Mouse (Mus musculus): ENCODE measurements at regions not wholly inside any gene's neighbourhood (a gene's known extent, or its start where the extent isn't known, plus 50 kb on each side); places are given as distances from the start of the nearest gene placed in this dataset.

DNA sequence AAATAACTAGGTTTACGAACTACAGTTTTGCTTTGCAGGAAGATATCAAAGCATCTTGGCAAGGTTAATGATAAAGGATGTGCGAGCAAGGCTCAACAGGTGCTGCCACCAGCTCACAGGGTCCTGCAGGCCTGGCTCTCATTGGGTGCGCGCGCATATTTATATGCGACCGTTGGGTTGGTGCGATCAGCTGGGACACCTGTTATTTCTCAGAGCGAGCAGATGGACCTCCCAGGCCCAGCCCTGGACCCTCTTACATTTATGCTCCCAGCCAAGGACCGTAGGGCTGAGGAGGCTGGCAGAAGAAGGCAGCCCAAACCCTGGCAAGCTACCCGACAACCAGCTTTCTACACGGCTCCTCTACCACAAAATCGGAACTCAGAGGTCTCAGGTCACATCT is 260.8 kb downstream of the Actr3 start:
- no peaks in the 10 kb centered on the region for H3K27me3 ChIP-seq (ENCODE audit: control insufficient read depth, insufficient read depth, low read length)
- WGBS = 94% methylated on average over 13 of the region's 13 CpGs
- no peaks in the 10 kb centered on the region for H3K36me3 ChIP-seq (ENCODE audit: control insufficient read depth, insufficient read depth, low read length)
- H3K4me3 ChIP-seq (replicated peaks; ENCODE audit: low read depth, low read length) = no peak overlapping the region
- H3K27ac ChIP-seq (replicated peaks; ENCODE audit: low read depth, low read length) = no peak overlapping the region
- DNase-seq (no peak), ATAC-seq (ENCODE audit: low FRiP score, low TSS enrichment) (no peak)
- no peak overlapping the region for H3K4me2 ChIP-seq (ENCODE audit: low read length)
- no peak overlapping the region for H3K9ac ChIP-seq (replicated peaks; ENCODE audit: low read length)
- H3K9me3 ChIP-seq (ENCODE audit: control insufficient read depth, low read length) = no peaks in the 10 kb centered on the region
- no peaks in the 10 kb centered on the region for H3K4me1 ChIP-seq (ENCODE audit: control insufficient read depth, insufficient read depth, low read length)

DNA sequence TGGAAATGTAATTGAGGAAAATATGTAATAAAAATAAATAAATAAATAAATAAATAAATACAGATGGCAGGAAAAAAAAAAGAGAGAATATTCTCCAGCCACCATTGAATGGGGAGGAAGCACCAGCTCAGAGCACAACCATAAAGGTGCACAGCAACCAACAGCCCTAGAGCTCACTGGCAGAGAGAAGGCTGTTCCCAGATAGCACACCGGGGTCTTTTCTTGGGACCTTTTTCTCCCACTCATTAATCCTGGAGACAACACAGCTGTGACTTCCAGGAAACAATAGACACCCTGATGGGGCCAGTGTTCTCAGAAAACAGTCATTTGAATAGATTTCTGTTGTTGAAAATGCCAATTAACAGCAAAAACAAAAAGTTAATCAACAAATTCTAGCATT is 263.1 kb downstream of the Actr3 start:
- Histone ChIP-seq H3K9me3 (ENCODE audit: control insufficient read depth, low read length) (no peaks in the 10 kb centered on the region), H3K4me1 (ENCODE audit: control insufficient read depth, insufficient read depth, low read length) (no peaks in the 10 kb centered on the region), H3K4me3 (replicated peaks; ENCODE audit: low read depth, low read length) (no peak overlapping the region), H3K4me2 (ENCODE audit: low read length) (no peak overlapping the region), H3K27me3 (ENCODE audit: control insufficient read depth, insufficient read depth, low read length) (no peaks in the 10 kb centered on the region), H3K27ac (replicated peaks; ENCODE audit: low read depth, low read length) (no peak overlapping the region), H3K9ac (replicated peaks; ENCODE audit: low read length) (no peak overlapping the region), H3K36me3 (ENCODE audit: control insufficient read depth, insufficient read depth, low read length) (no peaks in the 10 kb centered on the region)
- no peak for ATAC-seq (ENCODE audit: low FRiP score, low TSS enrichment)
- 38% methylated on average over 1 of the region's 1 CpGs for WGBS
- no peak for DNase-seq

GRCm38 (mm10) chr1:125165226-125165625 is 270.3 kb downstream of the Actr3 start:
- Histone ChIP-seq H3K9ac (replicated peaks; ENCODE audit: low read length) (no peak overlapping the region), H3K4me1 (ENCODE audit: control insufficient read depth, insufficient read depth, low read length) (no peaks in the 10 kb centered on the region), H3K36me3 (ENCODE audit: control insufficient read depth, insufficient read depth, low read length) (no peaks in the 10 kb centered on the region), H3K4me2 (ENCODE audit: low read length) (no peak overlapping the region), H3K27ac (replicated peaks; ENCODE audit: low read depth, low read length) (no peak overlapping the region), H3K4me3 (replicated peaks; ENCODE audit: low read depth, low read length) (no peak overlapping the region), H3K9me3 (ENCODE audit: control insufficient read depth, low read length) (no peaks in the 10 kb centered on the region), H3K27me3 (ENCODE audit: control insufficient read depth, insufficient read depth, low read length) (no peaks in the 10 kb centered on the region)
- 98% methylated on average over 1 of the region's 1 CpGs for WGBS
- DNase-seq (no peak), ATAC-seq (ENCODE audit: low FRiP score, low TSS enrichment) (no peak)

- Histone ChIP-seq H3K9ac (replicated peaks; ENCODE audit: low read length) (no peak overlapping the region), H3K27me3 (ENCODE audit: control insufficient read depth, insufficient read depth, low read length) (no peaks in the 10 kb centered on the region), H3K4me1 (ENCODE audit: control insufficient read depth, insufficient read depth, low read length) (no peaks in the 10 kb centered on the region), H3K4me2 (ENCODE audit: low read length) (no peak overlapping the region), H3K36me3 (ENCODE audit: control insufficient read depth, insufficient read depth, low read length) (no peaks in the 10 kb centered on the region), H3K27ac (replicated peaks; ENCODE audit: low read depth, low read length) (no peak overlapping the region), H3K9me3 (ENCODE audit: control insufficient read depth, low read length) (no peaks in the 10 kb centered on the region), H3K4me3 (replicated peaks; ENCODE audit: low read depth, low read length) (no peak overlapping the region)
- 90% methylated on average over 4 of the region's 4 CpGs for WGBS
- no peak for DNase-seq
- no peak for ATAC-seq (ENCODE audit: low FRiP score, low TSS enrichment)
Measured at GRCm38 (mm10) chr1:125158481-125158880, 277.0 kb downstream of the Actr3 start.

- Histone ChIP-seq H3K4me3 (replicated peaks; ENCODE audit: low read depth, low read length) (no peak overlapping the region), H3K27ac (replicated peaks; ENCODE audit: low read depth, low read length) (no peak overlapping the region), H3K4me2 (ENCODE audit: low read length) (no peak overlapping the region), H3K36me3 (ENCODE audit: control insufficient read depth, insufficient read depth, low read length) (no peaks in the 10 kb centered on the region), H3K9me3 (ENCODE audit: control insufficient read depth, low read length) (no peaks in the 10 kb centered on the region), H3K9ac (replicated peaks; ENCODE audit: low read length) (no peak overlapping the region), H3K27me3 (ENCODE audit: control insufficient read depth, insufficient read depth, low read length) (no peaks in the 10 kb centered on the region), H3K4me1 (ENCODE audit: control insufficient read depth, insufficient read depth, low read length) (no peaks in the 10 kb centered on the region)
- WGBS = 96% methylated on average over 2 of the region's 2 CpGs
- ATAC-seq (ENCODE audit: low FRiP score, low TSS enrichment) (no peak), DNase-seq (no peak)
Measured at GRCm38 (mm10) chr1:125156093-125156492, 279.4 kb downstream of the Actr3 start.

- H3K27me3 ChIP-seq (ENCODE audit: control insufficient read depth, insufficient read depth, low read length) = no peaks in the 10 kb centered on the region
- no peak overlapping the region for H3K4me2 ChIP-seq (ENCODE audit: low read length)
- H3K4me1 ChIP-seq (ENCODE audit: control insufficient read depth, insufficient read depth, low read length) = no peaks in the 10 kb centered on the region
- DNase-seq (no peak), ATAC-seq (ENCODE audit: low FRiP score, low TSS enrichment) (no peak)
- no peak overlapping the region for H3K4me3 ChIP-seq (replicated peaks; ENCODE audit: low read depth, low read length)
- H3K9ac ChIP-seq (replicated peaks; ENCODE audit: low read length) = no peak overlapping the region
- H3K27ac ChIP-seq (replicated peaks; ENCODE audit: low read depth, low read length) = no peak overlapping the region
- H3K9me3 ChIP-seq (ENCODE audit: control insufficient read depth, low read length) = no peaks in the 10 kb centered on the region
- H3K36me3 ChIP-seq (ENCODE audit: control insufficient read depth, insufficient read depth, low read length) = no peaks in the 10 kb centered on the region
Measured at GRCm38 (mm10) chr1:125149817-125150216, 285.7 kb downstream of the Actr3 start.

DNA sequence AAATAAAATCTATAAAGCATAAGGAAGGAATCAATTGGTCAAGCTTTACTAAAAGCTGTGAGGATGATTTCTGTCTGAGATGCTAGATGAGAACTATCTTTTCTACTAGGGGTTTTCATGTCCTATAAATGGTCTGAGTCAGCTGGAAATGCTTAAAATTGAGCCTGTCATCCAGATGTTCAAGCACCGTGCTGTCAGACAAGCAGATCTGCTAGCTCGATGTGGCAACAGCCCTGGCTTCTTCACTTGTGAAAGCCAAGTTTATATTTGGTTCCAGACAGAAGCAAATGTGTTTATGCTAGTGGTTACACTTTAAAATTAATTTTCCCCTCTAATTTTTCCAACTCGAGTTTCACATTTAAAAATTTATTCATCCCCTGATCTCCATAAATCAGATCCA is 311.7 kb downstream of the Actr3 start:
- no peaks in the 10 kb centered on the region for H3K36me3 ChIP-seq (ENCODE audit: control insufficient read depth, insufficient read depth, low read length)

DNA sequence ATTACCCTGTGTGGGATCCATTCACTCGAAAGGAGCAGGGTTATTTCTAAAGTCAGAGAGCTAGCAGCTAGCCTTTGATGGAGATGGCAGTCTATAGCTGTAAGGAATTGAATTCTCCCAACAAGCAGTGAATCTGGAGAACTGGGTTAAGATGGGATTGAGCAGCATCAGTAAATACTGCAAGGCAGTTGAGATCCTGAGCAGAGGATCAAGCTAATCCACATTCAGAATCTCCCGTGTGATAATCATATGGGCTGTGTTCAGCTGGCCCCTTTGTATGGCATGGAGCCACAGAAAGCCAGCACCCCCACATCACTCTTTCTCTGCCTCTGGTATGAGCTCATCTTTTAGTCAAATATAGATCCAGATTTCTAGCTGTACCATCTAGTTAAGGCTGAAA is 334.9 kb downstream of the Actr3 start:
- Histone ChIP-seq H3K4me3 (replicated peaks; ENCODE audit: low read depth, low read length) (no peak overlapping the region), H3K4me2 (ENCODE audit: low read length) (no peak overlapping the region), H3K27ac (replicated peaks; ENCODE audit: low read depth, low read length) (no peak overlapping the region), H3K9ac (replicated peaks; ENCODE audit: low read length) (no peak overlapping the region), H3K36me3 (ENCODE audit: control insufficient read depth, insufficient read depth, low read length) (no peaks in the 10 kb centered on the region), H3K27me3 (ENCODE audit: control insufficient read depth, insufficient read depth, low read length) (no peaks in the 10 kb centered on the region), H3K9me3 (ENCODE audit: control insufficient read depth, low read length) (no peaks in the 10 kb centered on the region; the same call in 1 of the 2 replicates), H3K4me1 (ENCODE audit: control insufficient read depth, insufficient read depth, low read length) (no peaks in the 10 kb centered on the region)
- WGBS = 68% methylated on average over 2 of the region's 2 CpGs
- no peak for ATAC-seq (ENCODE audit: low FRiP score, low TSS enrichment)
- no peak for DNase-seq

More for the DNA sequence above, 311.7 kb downstream of the Actr3 start:
- 78% methylated on average over 3 of the region's 3 CpGs for WGBS
- no peak for DNase-seq
- Histone ChIP-seq H3K4me2 (ENCODE audit: low read length) (no peak overlapping the region), H3K9me3 (ENCODE audit: control insufficient read depth, low read length) (no peaks in the 10 kb centered on the region), H3K27ac (replicated peaks; ENCODE audit: low read depth, low read length) (no peak overlapping the region), H3K4me3 (replicated peaks; ENCODE audit: low read depth, low read length) (no peak overlapping the region), H3K27me3 (ENCODE audit: control insufficient read depth, insufficient read depth, low read length) (no peaks in the 10 kb centered on the region), H3K9ac (replicated peaks; ENCODE audit: low read length) (no peak overlapping the region), H3K4me1 (ENCODE audit: control insufficient read depth, insufficient read depth, low read length) (no peaks in the 10 kb centered on the region)
- ATAC-seq (ENCODE audit: low FRiP score, low TSS enrichment) = no peak

DNA sequence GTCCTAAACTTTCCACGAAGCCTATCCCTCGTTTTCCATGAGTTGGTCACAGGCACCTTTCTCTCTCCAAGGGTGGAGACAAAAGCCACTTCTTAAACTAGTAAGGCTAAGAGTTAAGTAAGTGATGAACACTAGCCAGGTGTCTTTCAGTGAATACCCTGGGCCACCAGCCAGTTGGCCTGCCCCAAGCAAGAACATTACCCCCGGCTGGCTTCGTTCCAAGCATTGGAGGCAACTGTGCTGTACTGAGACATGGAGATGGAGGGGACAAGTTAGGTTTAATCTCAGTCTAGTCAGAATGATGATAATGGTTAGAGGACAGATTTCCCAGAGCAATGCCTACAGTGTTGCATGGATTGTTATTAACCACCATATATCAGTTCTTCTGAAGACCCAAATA is 350.6 kb downstream of the Actr3 start:
- H3K4me2 ChIP-seq (ENCODE audit: low read length) = no peak overlapping the region
- no peaks in the 10 kb centered on the region for H3K27me3 ChIP-seq (ENCODE audit: control insufficient read depth, insufficient read depth, low read length)
- ATAC-seq (ENCODE audit: low FRiP score, low TSS enrichment) = no peak
- H3K36me3 ChIP-seq (ENCODE audit: control insufficient read depth, insufficient read depth, low read length) = no peaks in the 10 kb centered on the region
- no peak overlapping the region for H3K27ac ChIP-seq (replicated peaks; ENCODE audit: low read depth, low read length)
- no peaks in the 10 kb centered on the region for H3K9me3 ChIP-seq (ENCODE audit: control insufficient read depth, low read length)
- WGBS = 92% methylated on average over 4 of the region's 4 CpGs
- H3K9ac ChIP-seq (replicated peaks; ENCODE audit: low read length) = no peak overlapping the region
- no peak overlapping the region for H3K4me3 ChIP-seq (replicated peaks; ENCODE audit: low read depth, low read length)
- no peak for DNase-seq
- no peaks in the 10 kb centered on the region for H3K4me1 ChIP-seq (ENCODE audit: control insufficient read depth, insufficient read depth, low read length)

Measured in midbrain, embryonic 14.5 days (tissue).